Mouse (Mus musculus) c-Kit-negative CD71-positive TER-119-positive erythroid progenitor cells, embryonic 14.5 days (primary cell): Measurements from ENCODE around the gene Trhr2.

ENCODE experiments used
- DNase-seq: peaks from one replicate; pipeline ENCODE4 v3.0.0-alpha.2; 2013; ENCODE audit warnings: low read depth, low spot score

The Trhr2 gene

GRCm38 (mm10) chr8:122360696-122361416 is at the start of gene Trhr2:
Gene Trhr2 (minus strand): TSS chr8:122360746.
- no peak for DNase-seq

- no peak for DNase-seq
These were observed 47.1 kb upstream of the Trhr2 start for GRCm38 (mm10) chr8:122407678-122408077.

DNA sequence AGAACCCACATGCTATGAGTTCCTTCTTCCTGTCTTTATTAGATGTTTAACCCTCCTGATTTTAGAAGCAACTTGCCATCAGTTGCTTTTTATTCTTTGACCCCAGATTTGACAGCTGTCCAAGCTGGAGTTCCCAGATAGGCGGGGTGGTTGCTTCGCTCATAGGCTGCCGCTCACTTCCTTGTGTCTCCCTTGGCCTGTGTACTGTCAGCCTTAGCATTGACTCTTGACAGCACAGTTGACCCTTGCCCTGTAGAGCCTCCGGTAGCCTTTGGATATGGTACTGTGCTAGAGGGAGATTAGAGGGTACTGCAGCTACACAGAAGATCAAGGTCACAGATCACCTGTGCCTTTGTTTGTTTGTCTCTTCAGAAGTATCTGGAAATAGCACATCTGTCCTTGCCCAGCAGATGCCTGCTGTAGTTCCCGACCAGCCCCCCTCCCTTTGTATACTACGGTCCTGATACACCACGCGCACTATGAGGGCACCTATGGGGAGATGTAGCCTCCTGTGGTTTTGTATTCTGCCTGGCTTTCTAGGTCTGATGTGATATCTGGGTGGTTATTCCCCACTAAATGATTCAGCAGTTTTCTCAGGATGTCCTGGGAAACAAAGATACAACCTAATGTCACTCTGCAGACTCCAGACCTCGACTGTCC is 44.7 kb upstream of the Trhr2 start:
- DNase-seq: no peak

GRCm38 (mm10) chr8:122398186-122398585 is 37.6 kb upstream of the Trhr2 start:
- no peak for DNase-seq

GRCm38 (mm10) chr8:122395291-122395690 is 34.7 kb upstream of the Trhr2 start:
- no peak for DNase-seq

GRCm38 (mm10) chr8:122393717-122394116 is 33.2 kb upstream of the Trhr2 start:
- no peak for DNase-seq

DNA sequence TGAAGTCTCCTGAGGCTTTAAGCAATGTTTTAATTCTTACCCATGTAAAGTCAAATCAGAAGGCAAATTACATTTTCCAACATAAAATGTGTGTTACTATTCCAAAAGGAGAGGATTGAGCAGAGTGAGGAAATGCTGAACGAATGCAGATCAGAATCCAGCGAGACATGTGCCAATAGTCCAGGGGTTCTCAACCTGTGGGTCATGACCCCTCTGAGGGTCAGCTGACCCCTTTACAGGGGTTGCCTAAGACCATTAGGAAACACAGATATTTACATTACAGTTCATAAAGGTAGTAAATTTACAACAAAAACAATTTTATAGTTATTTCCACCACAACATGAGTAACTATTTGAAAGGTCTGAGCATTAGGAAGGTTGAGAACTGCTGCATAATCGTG is 30.2 kb upstream of the Trhr2 start:
- DNase-seq: no peak

- no peak for DNase-seq
These were observed 28.8 kb upstream of the Trhr2 start for GRCm38 (mm10) chr8:122389357-122389756.

DNA sequence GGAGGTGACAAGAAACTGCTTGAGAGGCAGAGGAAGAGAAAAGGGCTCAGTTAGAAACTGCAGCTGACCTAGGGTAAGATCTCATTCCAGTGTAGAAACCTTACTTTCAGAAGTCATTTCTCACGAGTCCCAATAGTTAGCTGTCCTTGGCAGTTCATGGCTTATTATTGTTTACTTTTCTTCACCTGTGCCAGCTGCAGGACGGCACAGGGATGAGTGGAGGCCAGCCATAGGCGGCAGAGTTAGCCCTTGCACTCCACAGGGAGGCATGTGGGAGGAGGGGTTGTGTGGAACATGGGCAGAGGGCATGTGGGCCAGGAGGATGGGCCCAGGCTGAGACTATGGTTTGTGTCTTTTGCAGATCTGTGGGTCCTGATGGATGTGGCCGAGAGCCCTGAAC is 22.5 kb upstream of the Trhr2 start:
- no peak for DNase-seq

DNA sequence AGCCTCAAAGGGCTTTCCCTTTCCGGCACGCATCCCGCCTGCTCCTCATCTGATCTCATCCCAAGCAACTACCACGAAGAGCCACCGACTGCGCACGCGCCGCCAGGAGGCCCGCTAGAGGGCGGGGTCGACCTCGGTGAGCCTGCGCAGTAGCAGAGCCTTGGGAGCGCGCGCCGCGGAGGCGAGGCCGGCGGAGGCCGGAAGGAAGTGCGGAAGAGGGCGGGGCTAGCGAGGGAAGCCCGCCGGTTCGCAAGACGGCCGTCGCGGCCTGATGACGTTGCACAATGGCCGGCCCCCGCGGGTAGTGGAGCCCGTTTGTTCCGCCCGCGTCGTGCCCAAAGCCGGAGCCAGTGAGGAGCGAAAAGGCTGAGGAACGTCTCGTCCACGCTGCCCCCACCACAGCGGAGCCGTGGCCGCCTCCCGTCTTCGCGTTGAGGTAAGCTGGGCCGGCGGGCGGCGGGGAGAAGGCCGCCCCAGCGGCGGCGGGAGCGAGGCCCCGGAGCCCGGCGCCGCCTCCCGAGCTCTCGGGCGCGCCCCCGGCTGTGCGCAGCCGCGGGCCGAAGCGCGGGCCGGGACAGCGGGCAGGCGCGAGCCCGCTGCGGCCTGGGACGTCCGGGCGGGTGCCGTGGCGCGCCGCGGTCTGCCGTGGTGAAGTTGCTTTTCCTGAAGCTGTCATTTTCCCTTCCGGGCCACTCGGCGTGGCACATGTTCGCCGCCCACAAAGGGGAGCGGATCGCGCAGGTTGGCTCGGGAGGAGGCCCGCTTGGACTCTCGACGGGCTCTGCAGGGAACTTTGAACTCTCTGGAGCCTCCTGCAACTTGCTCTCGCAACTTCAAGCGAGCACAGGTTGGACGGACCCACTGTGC is 16.1 kb upstream of the Trhr2 start, which contains the start of gene Zc3h18:
TSS of gene Zc3h18 (plus strand) at position 245 of the 867 bp plus-strand sequence.
- peak; percentile 98 for DNase-seq

GRCm38 (mm10) chr8:122375751-122376364 is 15.3 kb upstream of the Trhr2 start:
- DNase-seq: no peak

DNA sequence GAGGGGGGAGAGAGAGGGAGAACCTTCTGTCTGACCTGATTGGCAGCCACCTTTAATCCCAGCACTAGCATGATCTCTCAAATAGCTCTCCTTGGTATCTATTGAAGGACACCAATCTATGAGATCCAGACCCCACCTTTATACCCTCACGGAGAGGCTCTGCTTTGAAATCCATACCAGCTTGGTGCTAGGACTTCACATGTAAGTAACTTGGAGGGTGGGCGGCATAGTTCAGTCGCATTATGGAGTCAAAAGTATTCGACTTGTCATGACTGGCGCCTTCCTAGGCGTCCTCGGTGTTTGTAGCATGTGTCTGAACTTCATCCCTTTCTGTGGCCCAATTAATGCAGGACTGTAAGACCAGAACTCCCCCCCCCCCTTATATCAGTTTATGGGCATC is 14.8 kb upstream of the Trhr2 start:
- DNase-seq: no peak

DNA sequence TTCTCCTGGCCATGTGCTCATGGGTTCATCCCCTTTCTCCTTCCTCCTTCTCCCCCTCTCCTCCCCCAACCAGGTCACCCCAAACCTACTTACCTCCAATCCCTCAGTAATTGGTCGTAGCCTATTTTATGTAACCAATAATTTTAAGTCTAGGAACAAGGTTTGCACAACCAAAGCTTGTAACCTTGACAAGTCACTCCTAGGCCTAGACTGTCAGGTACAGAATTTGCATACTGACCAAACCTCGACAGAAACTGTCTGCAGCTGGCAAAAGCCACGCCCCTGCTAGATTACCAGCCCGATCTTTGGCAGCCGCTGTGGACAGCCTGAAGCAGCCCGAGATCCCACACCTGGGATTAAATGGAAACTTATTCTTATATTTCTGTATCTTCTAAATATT is 11.2 kb upstream of the Trhr2 start:
- no peak for DNase-seq

GRCm38 (mm10) chr8:122369665-122370064 is 9.1 kb upstream of the Trhr2 start:
- peak; percentile 43 for DNase-seq

- DNase-seq: no peak
These were observed 7.9 kb upstream of the Trhr2 start for GRCm38 (mm10) chr8:122368494-122368893.

DNA sequence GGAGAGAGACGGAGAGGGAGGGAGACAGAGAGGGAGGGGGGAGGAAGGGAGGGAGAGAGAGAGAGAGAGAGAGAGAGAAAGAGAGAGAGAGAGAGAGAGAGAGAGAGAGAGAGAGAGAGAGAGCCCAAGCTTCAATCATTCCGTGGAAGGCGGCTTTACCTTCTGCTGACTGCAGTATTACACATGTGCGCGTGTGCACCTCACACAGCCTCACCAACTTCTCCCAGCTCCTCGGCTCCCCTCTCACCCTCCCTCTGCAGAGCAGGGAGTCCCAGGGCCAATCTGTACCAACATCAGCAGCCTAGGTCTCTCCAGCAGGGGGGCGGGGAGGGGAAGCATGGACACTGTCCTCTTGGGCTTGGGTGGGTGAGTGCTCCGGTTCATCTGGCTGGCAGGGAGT is 2.4 kb upstream of the Trhr2 start:
- no peak for DNase-seq

DNA sequence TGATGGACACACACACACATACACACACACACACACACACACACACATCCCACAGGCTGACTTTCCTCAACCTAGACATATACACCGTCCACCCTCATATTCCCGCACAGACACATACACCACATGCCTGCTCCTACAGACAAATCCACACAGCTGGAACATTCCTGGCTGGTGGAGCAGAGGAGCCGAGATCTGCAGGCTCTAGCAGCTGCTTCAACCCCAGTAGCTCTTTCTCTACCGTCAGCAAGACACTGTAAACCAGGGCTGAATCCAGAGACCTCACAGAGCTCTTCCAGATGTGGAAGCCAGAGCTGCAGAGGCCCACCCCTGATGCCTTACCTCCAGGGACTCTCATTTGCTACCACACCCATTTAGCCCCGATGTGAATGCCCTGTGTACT is 1.7 kb upstream of the Trhr2 start:
- DNase-seq: no peak

- no peak for DNase-seq
These were observed 1.3 kb downstream of the Trhr2 start for GRCm38 (mm10) chr8:122359111-122359775.

- no peak for DNase-seq
These were observed 2.9 kb downstream of the Trhr2 start for GRCm38 (mm10) chr8:122357641-122358040.

- DNase-seq: no peak
These were observed 3.3 kb downstream of the Trhr2 start for GRCm38 (mm10) chr8:122357202-122357601.
